Mouse (Mus musculus) limb, embryonic 14.5 days (tissue): ENCODE results near the gene Ncaph2. TPM values are rescaled to one million over a fixed set of nuclear protein-coding genes. Genes with fewer than 3 reads are reported as not detected.

Source experiments
- ATAC-seq: fragments of 200-750 bp; cut with Nextera tagmentation; 2 replicates; pipeline ENCODE4 v1.8.0; 2017; ENCODE audit warnings: low read depth, moderate number of reproducible peaks, moderate TSS enrichment; ENCODE audit not compliant: low FRiP score
- DNase-seq: peaks from one replicate; pipeline ENCODE4 v3.0.0-alpha.2; 2015; ENCODE audit warnings: low spot score
- H3K27ac ChIP-seq: fragments of 300-500 bp; sonication (generic); replicated peaks from 2 replicates; pipeline ENCODE4 v1.5.1; 2014; ENCODE audit warnings: low read depth, mild to moderate bottlenecking, low read length, moderate library complexity, mixed read lengths
- H3K27me3 ChIP-seq: fragments of 300-500 bp; sonication (generic); 2 replicates; pipeline ENCODE4 v1.6.1; 2014; ENCODE audit warnings: low read length, mixed read lengths; ENCODE audit not compliant: control insufficient read depth, insufficient read depth
- H3K36me3 ChIP-seq: fragments of 300-500 bp; sonication (generic); 2 replicates; pipeline ENCODE4 v1.6.1; 2014; ENCODE audit warnings: mild to moderate bottlenecking, low read length, moderate library complexity, mixed read lengths; ENCODE audit not compliant: control insufficient read depth, insufficient read depth
- H3K4me1 ChIP-seq: fragments of 300-500 bp; sonication (generic); 2 replicates; pipeline ENCODE4 v1.6.1; 2014; ENCODE audit warnings: antibody characterized with exemption, low read length, mixed read lengths; ENCODE audit not compliant: control insufficient read depth, insufficient read depth
- H3K4me2 ChIP-seq: fragments of 300-500 bp; sonication (generic); replicated peaks from 2 replicates; pipeline ENCODE4 v1.6.1; 2014; ENCODE audit warnings: low read depth, mild to moderate bottlenecking, low read length, moderate library complexity; ENCODE audit not compliant: severe bottlenecking
- H3K4me3 ChIP-seq: fragments of 300-500 bp; sonication (generic); replicated peaks from 2 replicates; pipeline ENCODE4 v1.5.1; 2014; ENCODE audit warnings: low read length
- H3K9ac ChIP-seq: fragments of 300-500 bp; sonication (generic); 2 replicates; pipeline ENCODE4 v1.6.1; 2014; ENCODE audit warnings: mild to moderate bottlenecking, low read depth, low read length, moderate library complexity; ENCODE audit not compliant: severe bottlenecking
- H3K9me3 ChIP-seq: fragments of 300-500 bp; sonication (generic); 2 replicates; pipeline ENCODE4 v1.6.1; 2016; ENCODE audit warnings: low read length; ENCODE audit not compliant: control insufficient read depth
- POLR2A ChIP-seq: fragments of 200-500 bp; IDR thresholded peaks from 2 replicates; pipeline ENCODE4 v1.8.0; 2012; ENCODE audit warnings: inconsistent platforms, mild to moderate bottlenecking, moderate library complexity, borderline replicate concordance; ENCODE audit not compliant: insufficient read depth, insufficient read length; ENCODE audit errors: extremely low read depth
- WGBS: fragments of 180-500 bp; shearing (Covaris S2); extraction: QIAGEN DNeasy Blood & Tissue Kit; methylation state at CpG from one replicate; pipeline ENCODE4 v1.1.7; 2014; 5-methylcytosine and 5-hydroxymethylcytosine counted together
- polyA plus RNA-seq, 2 experiments: library from polyadenylated mRNA; depleted of rRNA in 1 of 2; stranded (reverse) in 1 of 2; unstranded in 1 of 2; fragments of >200 nt; fragmentation: Nextera tagmentation in 1 of 2; extraction: Ambion mirVana in 1 of 2; gene quantifications; 2 replicates each; pipeline versions ENCODE4 v1.2.1 to v1.2.3; 2012 to 2014

The Ncaph2 gene
- polyA plus RNA-seq, 2 experiments, result 145 to 153 TPM

- H3K27me3 ChIP-seq, result peaks cover 18% of the 10 kb centered on the region
- peak overlapping the region; percentile 91 for H3K4me2 ChIP-seq
- 84% methylated on average over 7 of the region's 7 CpGs for whole genome bisulfite sequencing
- TF ChIP-seq POLR2A, result no peak
- peak overlapping the region; percentile 71; the same call in 1 of the 2 replicates for H3K4me3 ChIP-seq
- ATAC-seq, result no peak
- DNase-seq, result no peak
- no peak overlapping the region for H3K27ac ChIP-seq
- H3K9ac ChIP-seq, result no peak overlapping the region
- H3K9me3 ChIP-seq, result no peaks in the 10 kb centered on the region
- H3K36me3 ChIP-seq, result peaks cover 52% of the 10 kb centered on the region
- H3K4me1 ChIP-seq, result peaks cover 9% of the 10 kb centered on the region; the same call in 1 of the 2 replicates
Observed at GRCm38 (mm10) chr15:89372536-89372935, 17.0 kb downstream of the Ncaph2 start.

- Histone ChIP-seq H3K4me2 (peak overlapping the region; percentile 91), H3K27me3 (peaks cover 24% of the 10 kb centered on the region), H3K9ac (peak overlapping the region; percentile 74), H3K36me3 (peaks cover 45% of the 10 kb centered on the region), H3K9me3 (no peaks in the 10 kb centered on the region), H3K27ac (peak overlapping the region; percentile 86), H3K4me1 (peaks cover 12% of the 10 kb centered on the region), H3K4me3 (peak overlapping the region; percentile 71)
- no peak for TF ChIP-seq POLR2A
- WGBS, result 2% methylated on average over 35 of the region's 35 CpGs
- DNase-seq (peak; percentile 72), ATAC-seq (peak; percentile 69)
Observed at GRCm38 (mm10) chr15:89373027-89373761, 17.7 kb downstream of the Ncaph2 start.

GRCm38 (mm10) chr15:89373762-89374248, 18.3 kb downstream of the Ncaph2 start, which contains the start of gene Sco2:
Gene Sco2, minus strand, starts transcription at chr15:89373846.
- Histone ChIP-seq H3K4me2 (peak within 1 kb of the TSS; percentile 91), H3K4me1 (peaks cover 16% of the 10 kb centered on the region), H3K4me3 (peak within 1 kb of the TSS; percentile 71), H3K9ac (peak within 1 kb of the TSS; percentile 74), H3K9me3 (no peaks in the 10 kb centered on the region), H3K27ac (peak within 1 kb of the TSS; percentile 86), H3K27me3 (peaks cover 31% of the 10 kb centered on the region), H3K36me3 (peaks cover 39% of the 10 kb centered on the region)
- DNase-seq, result peak; percentile 79
- WGBS, result under 1% methylated on average over 38 of the region's 42 CpGs
- peak; percentile 82 for ATAC-seq
- TF ChIP-seq POLR2A, result 0 out of 2 replicates have a peak, but pooled peaks have one; percentile 21

GRCm38 (mm10) chr15:89374340-89374739, 18.8 kb downstream of the Ncaph2 start:
- H3K27ac ChIP-seq, result no peak overlapping the region; the same call in 1 of the 2 replicates
- ATAC-seq, result no peak
- peaks cover 36% of the 10 kb centered on the region for H3K27me3 ChIP-seq
- H3K4me3 ChIP-seq, result peak overlapping the region; percentile 71
- DNase-seq, result no peak
- peak overlapping the region; percentile 91 for H3K4me2 ChIP-seq
- H3K4me1 ChIP-seq, result peaks cover 22% of the 10 kb centered on the region
- peak overlapping the region; percentile 74 for H3K9ac ChIP-seq
- 52% methylated on average over 9 of the region's 9 CpGs for WGBS
- H3K36me3 ChIP-seq, result peaks cover 34% of the 10 kb centered on the region
- TF ChIP-seq POLR2A, result no peak
- no peaks in the 10 kb centered on the region for H3K9me3 ChIP-seq

- no peak for DNase-seq
- 92% methylated on average over 17 of the region's 17 CpGs for WGBS
- no peak overlapping the region for H3K9ac ChIP-seq
- no peak overlapping the region for H3K27ac ChIP-seq
- peaks cover 23% of the 10 kb centered on the region for H3K4me1 ChIP-seq
- no peaks in the 10 kb centered on the region for H3K9me3 ChIP-seq
- H3K4me2 ChIP-seq, result no peak overlapping the region
- H3K4me3 ChIP-seq, result no peak overlapping the region
- TF ChIP-seq POLR2A, result no peak
- H3K27me3 ChIP-seq, result peaks cover 42% of the 10 kb centered on the region
- H3K36me3 ChIP-seq, result peaks cover 28% of the 10 kb centered on the region
- no peak for ATAC-seq
Observed at GRCm38 (mm10) chr15:89374801-89375534, 19.4 kb downstream of the Ncaph2 start.
